Mouse (Mus musculus): Measurements from ENCODE around the gene Tmem208. TPM values are rescaled to one million over a fixed set of nuclear protein-coding genes. Genes with fewer than 3 reads are reported as not detected.
A peak's percentile ranks its signal among the peaks of the same experiment; 100 is the strongest.

Tmem208 gene
- polyA plus RNA-seq, 1 experiment from 2014 or later = 128 TPM

DNA sequence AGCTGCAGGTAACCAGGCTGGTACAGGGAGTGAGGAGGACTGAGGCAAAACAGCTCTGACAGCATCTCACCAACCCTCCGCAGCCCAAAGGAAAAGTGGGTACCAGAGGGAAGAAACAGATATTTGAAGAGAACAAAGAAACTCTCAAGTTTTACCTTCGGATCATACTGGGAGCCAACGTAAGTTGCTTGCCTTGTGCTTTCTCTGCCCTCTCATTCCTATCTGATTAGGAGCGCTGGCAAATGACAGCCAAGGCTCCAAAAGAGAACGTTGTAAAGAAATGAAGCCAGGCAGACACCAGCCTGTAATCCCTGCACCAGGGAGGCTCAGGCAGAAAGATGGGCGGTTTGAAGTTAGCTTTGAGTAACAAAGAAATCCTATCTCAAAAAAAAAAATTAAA lies 814 bp downstream of the Tmem208 start:
- Histone ChIP-seq H3K4me2 (replicated peaks; ENCODE audit: low read depth, low read length) (peak overlapping the region; percentile 90), H3K4me3 (ENCODE audit: low read depth, low read length) (peak overlapping the region; percentile 56), H3K9me3 (ENCODE audit: control insufficient read depth, low read depth, low read length) (no peaks in the 10 kb centered on the region), H3K9ac (replicated peaks; ENCODE audit: low read depth, low read length) (peak overlapping the region; percentile 41), H3K27me3 (ENCODE audit: control insufficient read depth, insufficient read depth, low read length) (no peaks in the 10 kb centered on the region), H3K27ac (ENCODE audit: low read length) (peak overlapping the region; percentile 76; the same call in 1 of the 2 replicates), H3K4me1 (ENCODE audit: control insufficient read depth, insufficient read depth, low read length) (peaks cover 14% of the 10 kb centered on the region; the same call in 1 of the 2 replicates), H3K36me3 (ENCODE audit: control insufficient read depth, insufficient read depth, low read length) (peaks cover 46% of the 10 kb centered on the region)
- WGBS = 35% methylated on average over 6 of the region's 6 CpGs
- no peak for ATAC-seq (ENCODE audit: insufficient number of reproducible peaks, insufficient read depth, low FRiP score, low read depth)

DNA sequence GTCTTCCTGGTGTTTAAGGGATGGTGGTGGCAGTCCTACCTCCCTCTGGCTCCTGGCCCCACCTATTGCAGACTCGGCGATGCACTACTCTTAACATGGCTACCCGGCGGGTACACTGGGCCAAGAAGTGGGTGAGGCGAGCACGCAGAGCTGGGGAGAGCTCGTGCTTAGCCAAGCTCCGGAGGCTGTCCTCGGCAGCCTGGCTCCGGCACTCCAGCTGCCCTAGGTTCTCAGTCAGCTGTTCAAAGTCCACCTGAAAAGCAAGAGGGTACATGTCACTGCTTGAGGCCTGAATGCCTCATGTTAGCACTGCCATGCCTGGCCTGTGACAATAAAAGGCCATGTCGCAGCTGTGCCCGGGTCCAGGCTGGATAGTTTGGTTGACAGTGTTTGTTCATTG lies 4.2 kb downstream of the Tmem208 start:
- Histone ChIP-seq H3K4me3 (ENCODE audit: low read depth, low read length) (no peak overlapping the region), H3K36me3 (ENCODE audit: control insufficient read depth, insufficient read depth, low read length) (peaks cover 64% of the 10 kb centered on the region), H3K9me3 (ENCODE audit: control insufficient read depth, low read depth, low read length) (no peaks in the 10 kb centered on the region), H3K27me3 (ENCODE audit: control insufficient read depth, insufficient read depth, low read length) (no peaks in the 10 kb centered on the region), H3K9ac (replicated peaks; ENCODE audit: low read depth, low read length) (no peak overlapping the region), H3K27ac (ENCODE audit: low read length) (no peak overlapping the region), H3K4me1 (ENCODE audit: control insufficient read depth, insufficient read depth, low read length) (peaks cover 10% of the 10 kb centered on the region; the same call in 1 of the 2 replicates), H3K4me2 (replicated peaks; ENCODE audit: low read depth, low read length) (no peak overlapping the region)
- no peak for ATAC-seq (ENCODE audit: insufficient number of reproducible peaks, insufficient read depth, low FRiP score, low read depth)
- 91% methylated on average over 12 of the region's 12 CpGs for WGBS

DNA sequence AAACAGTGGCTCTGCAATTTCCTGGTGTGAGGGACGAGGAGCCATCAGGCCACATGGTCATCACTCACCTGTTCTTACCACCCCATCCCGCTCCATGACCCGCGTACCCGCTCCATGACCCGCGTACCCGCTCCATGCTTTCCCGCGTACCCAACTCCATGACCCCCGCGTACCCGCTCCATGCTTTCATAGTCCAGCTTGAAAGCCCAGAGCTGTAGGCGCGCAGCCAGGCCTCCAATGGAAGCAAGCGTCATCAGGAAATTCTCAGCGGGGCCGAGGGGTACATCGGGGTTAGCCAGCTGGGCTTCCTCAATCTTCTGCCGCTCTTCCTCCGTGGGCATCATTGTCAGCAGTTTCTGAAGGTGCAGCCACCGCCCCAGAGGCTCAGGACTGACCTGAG lies 5.3 kb downstream of the Tmem208 start:
- Histone ChIP-seq H3K4me2 (replicated peaks; ENCODE audit: low read depth, low read length) (no peak overlapping the region), H3K36me3 (ENCODE audit: control insufficient read depth, insufficient read depth, low read length) (peaks cover 76% of the 10 kb centered on the region), H3K9ac (replicated peaks; ENCODE audit: low read depth, low read length) (no peak overlapping the region), H3K27me3 (ENCODE audit: control insufficient read depth, insufficient read depth, low read length) (no peaks in the 10 kb centered on the region), H3K9me3 (ENCODE audit: control insufficient read depth, low read depth, low read length) (no peaks in the 10 kb centered on the region), H3K27ac (ENCODE audit: low read length) (no peak overlapping the region), H3K4me3 (ENCODE audit: low read depth, low read length) (no peak overlapping the region), H3K4me1 (ENCODE audit: control insufficient read depth, insufficient read depth, low read length) (peaks cover 9% of the 10 kb centered on the region; the same call in 1 of the 2 replicates)
- ATAC-seq (ENCODE audit: insufficient number of reproducible peaks, insufficient read depth, low FRiP score, low read depth) = no peak
- WGBS = 93% methylated on average over 22 of the region's 22 CpGs

DNA sequence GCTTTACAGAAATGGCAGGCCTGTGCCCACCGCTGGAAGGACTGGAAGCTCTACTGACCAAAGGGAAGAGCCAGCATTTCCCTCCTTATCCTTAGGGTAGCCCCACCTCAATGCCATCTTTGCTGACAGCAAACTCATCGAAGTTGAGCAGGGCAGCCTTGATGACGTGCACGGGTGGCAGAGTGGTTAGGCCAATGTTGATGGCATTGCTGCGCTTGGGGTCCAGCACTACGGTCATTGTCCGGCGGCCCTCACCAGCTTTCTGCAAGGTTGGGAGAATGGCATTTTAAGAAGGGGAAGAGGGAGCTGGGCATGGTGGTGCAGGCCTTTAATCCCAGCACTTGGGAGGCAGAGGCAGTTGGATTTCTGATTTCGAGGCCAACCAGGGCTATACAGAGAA lies 5.8 kb downstream of the Tmem208 start:
- H3K4me1 ChIP-seq (ENCODE audit: control insufficient read depth, insufficient read depth, low read length) = peaks cover 6% of the 10 kb centered on the region; the same call in 1 of the 2 replicates
- no peak overlapping the region for H3K4me2 ChIP-seq (replicated peaks; ENCODE audit: low read depth, low read length)
- H3K27ac ChIP-seq (ENCODE audit: low read length) = no peak overlapping the region
- no peak for ATAC-seq (ENCODE audit: insufficient number of reproducible peaks, insufficient read depth, low FRiP score, low read depth)
- H3K4me3 ChIP-seq (ENCODE audit: low read depth, low read length) = no peak overlapping the region
- no peaks in the 10 kb centered on the region for H3K9me3 ChIP-seq (ENCODE audit: control insufficient read depth, low read depth, low read length)
- H3K9ac ChIP-seq (replicated peaks; ENCODE audit: low read depth, low read length) = no peak overlapping the region
- WGBS = 93% methylated on average over 9 of the region's 9 CpGs
- H3K27me3 ChIP-seq (ENCODE audit: control insufficient read depth, insufficient read depth, low read length) = no peaks in the 10 kb centered on the region
- peaks cover 80% of the 10 kb centered on the region for H3K36me3 ChIP-seq (ENCODE audit: control insufficient read depth, insufficient read depth, low read length)

DNA sequence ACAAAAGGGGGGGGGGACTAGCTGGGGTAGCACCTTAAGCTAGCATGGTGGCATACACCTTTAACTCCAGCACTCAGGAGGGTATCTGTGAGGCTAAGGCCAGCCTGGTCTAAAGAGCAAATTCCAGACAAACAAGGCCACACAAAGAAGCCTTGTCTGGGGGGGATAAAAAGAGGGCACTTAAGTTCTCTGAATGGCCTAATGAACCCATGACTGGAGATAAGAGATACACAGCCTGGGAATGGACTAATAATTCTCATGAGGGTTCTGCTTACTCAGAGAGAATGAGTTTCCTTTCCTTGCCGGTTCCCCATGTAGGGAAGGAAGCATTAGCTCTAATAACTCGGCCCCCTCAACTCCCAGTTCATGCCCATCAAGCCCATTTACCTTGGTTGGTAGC lies 6.4 kb downstream of the Tmem208 start:
- Histone ChIP-seq H3K27ac (ENCODE audit: low read length) (no peak overlapping the region), H3K4me3 (ENCODE audit: low read depth, low read length) (no peak overlapping the region), H3K9ac (replicated peaks; ENCODE audit: low read depth, low read length) (no peak overlapping the region), H3K27me3 (ENCODE audit: control insufficient read depth, insufficient read depth, low read length) (no peaks in the 10 kb centered on the region), H3K4me2 (replicated peaks; ENCODE audit: low read depth, low read length) (no peak overlapping the region), H3K9me3 (ENCODE audit: control insufficient read depth, low read depth, low read length) (no peaks in the 10 kb centered on the region), H3K36me3 (ENCODE audit: control insufficient read depth, insufficient read depth, low read length) (peaks cover 85% of the 10 kb centered on the region), H3K4me1 (ENCODE audit: control insufficient read depth, insufficient read depth, low read length) (peaks cover under 1% of the 10 kb centered on the region; the same call in 1 of the 2 replicates)
- ATAC-seq (ENCODE audit: insufficient number of reproducible peaks, insufficient read depth, low FRiP score, low read depth) = no peak
- 76% methylated on average over 2 of the region's 2 CpGs for WGBS

DNA sequence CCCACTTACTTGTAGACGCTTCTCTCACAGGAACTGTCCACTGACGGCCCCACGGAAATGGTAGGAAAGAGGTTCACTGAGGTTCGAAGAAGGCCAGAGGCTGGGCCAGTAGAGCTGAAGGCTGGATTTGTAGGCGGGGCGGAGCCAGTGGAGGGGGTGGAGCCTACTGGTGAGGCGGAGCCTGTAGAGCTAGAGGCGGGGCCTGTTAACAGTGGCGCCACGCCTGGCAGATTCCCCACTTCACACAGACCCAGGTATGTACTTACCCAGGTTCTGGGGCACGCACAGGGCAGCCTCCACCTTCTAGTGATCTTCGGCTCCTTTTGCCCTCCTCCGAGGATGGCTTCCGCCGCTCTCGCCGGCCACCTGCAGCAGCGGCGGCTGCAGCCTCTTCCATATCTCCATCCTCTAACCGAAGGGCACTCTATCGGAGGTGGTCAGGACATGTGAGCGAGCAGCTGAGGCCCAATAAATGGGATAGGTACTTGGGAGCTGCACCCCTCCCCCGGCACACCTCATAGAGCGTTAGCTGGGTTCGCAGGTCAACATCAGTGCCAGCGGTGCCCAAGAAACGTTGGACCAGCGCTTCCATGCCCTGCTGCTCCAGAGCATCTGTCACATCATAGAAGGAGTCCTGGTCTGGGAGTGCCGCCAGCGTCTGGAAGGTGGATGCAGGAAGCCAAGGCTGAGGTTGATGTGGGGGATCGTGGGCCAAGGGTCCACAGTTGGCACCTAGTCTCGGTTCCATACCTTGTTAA lies 10.4 kb downstream of the Tmem208 start:
- Histone ChIP-seq H3K9me3 (ENCODE audit: control insufficient read depth, low read depth, low read length) (no peaks in the 10 kb centered on the region), H3K9ac (replicated peaks; ENCODE audit: low read depth, low read length) (no peak overlapping the region), H3K27ac (ENCODE audit: low read length) (no peak overlapping the region), H3K27me3 (ENCODE audit: control insufficient read depth, insufficient read depth, low read length) (no peaks in the 10 kb centered on the region), H3K4me1 (ENCODE audit: control insufficient read depth, insufficient read depth, low read length) (peaks cover 3% of the 10 kb centered on the region; the same call in 1 of the 2 replicates), H3K4me3 (ENCODE audit: low read depth, low read length) (no peak overlapping the region), H3K4me2 (replicated peaks; ENCODE audit: low read depth, low read length) (no peak overlapping the region), H3K36me3 (ENCODE audit: control insufficient read depth, insufficient read depth, low read length) (peaks cover 57% of the 10 kb centered on the region)
- ATAC-seq (ENCODE audit: insufficient number of reproducible peaks, insufficient read depth, low FRiP score, low read depth) = no peak
- WGBS = 68% methylated on average over 32 of the region's 32 CpGs

DNA sequence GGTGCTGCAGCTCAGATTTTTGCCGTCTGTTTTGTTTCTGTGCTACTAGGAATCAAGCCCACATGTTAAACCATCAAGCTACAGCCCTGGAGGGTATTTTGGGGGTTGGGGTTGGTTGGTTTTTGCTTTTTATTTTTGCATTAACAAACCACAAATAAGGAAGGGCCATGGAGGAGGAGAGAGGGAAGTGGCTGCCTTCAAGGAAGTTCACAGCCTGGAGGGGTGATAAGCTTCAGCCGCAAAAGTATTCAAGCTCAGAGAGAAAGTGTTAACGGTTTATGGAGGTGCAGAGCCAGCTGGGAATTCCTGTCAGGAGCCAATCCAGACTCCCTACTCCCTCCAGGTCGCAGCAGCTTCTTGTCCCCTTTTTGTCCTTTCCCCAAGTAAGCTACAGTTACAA lies 12.8 kb downstream of the Tmem208 start:
- H3K4me1 ChIP-seq (ENCODE audit: control insufficient read depth, insufficient read depth, low read length) = peaks cover 14% of the 10 kb centered on the region; the same call in 1 of the 2 replicates
- H3K9ac ChIP-seq (replicated peaks; ENCODE audit: low read depth, low read length) = no peak overlapping the region
- H3K9me3 ChIP-seq (ENCODE audit: control insufficient read depth, low read depth, low read length) = no peaks in the 10 kb centered on the region
- H3K4me3 ChIP-seq (ENCODE audit: low read depth, low read length) = no peak overlapping the region
- peak overlapping the region; percentile 21; the same call in 1 of the 2 replicates for H3K27ac ChIP-seq (ENCODE audit: low read length)
- ATAC-seq (ENCODE audit: insufficient number of reproducible peaks, insufficient read depth, low FRiP score, low read depth) = no peak
- no peaks in the 10 kb centered on the region for H3K27me3 ChIP-seq (ENCODE audit: control insufficient read depth, insufficient read depth, low read length)
- WGBS = 35% methylated on average over 4 of the region's 4 CpGs
- H3K36me3 ChIP-seq (ENCODE audit: control insufficient read depth, insufficient read depth, low read length) = peaks cover 39% of the 10 kb centered on the region
- no peak overlapping the region for H3K4me2 ChIP-seq (replicated peaks; ENCODE audit: low read depth, low read length)

DNA sequence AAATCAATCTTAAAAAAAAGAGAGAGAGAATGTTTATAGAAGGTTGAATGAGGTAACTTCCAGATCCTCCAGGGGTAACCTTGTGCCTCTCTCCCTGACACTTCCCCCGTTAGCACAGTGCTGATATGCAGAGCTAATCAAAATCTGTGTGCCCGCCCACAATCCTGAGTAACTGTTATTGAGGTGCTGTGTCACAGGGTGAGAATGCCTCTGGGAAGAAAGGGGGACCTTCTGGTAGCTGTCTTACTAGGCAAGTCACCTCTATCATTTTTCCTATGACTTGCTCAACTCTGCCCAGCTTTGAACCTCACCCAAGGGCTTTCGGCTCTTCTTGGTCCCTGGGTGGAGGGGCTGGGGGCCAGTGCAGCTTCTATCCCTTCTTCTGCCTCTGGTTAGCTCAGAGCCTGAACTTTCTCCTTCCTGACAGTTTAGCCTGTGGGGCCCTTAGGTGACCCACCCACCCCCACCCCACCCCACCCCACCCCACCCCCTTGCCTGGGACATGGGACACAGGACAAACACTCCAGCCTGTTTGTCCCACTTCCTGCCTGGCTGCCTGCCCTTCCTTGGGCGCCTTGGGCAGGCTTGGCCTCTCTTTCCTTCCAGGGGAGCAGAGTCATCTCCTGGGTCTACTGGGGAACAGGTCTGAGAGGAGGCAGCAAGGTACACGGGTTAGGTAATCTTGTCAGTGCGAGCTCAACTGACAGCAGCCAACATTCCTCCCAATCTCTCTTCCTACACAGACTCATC lies 13.9 kb downstream of the Tmem208 start:
- H3K9ac ChIP-seq (replicated peaks; ENCODE audit: low read depth, low read length) = no peak overlapping the region
- no peak overlapping the region for H3K27ac ChIP-seq (ENCODE audit: low read length)
- H3K4me1 ChIP-seq (ENCODE audit: control insufficient read depth, insufficient read depth, low read length) = peaks cover 16% of the 10 kb centered on the region
- no peaks in the 10 kb centered on the region for H3K9me3 ChIP-seq (ENCODE audit: control insufficient read depth, low read depth, low read length)
- H3K36me3 ChIP-seq (ENCODE audit: control insufficient read depth, insufficient read depth, low read length) = peaks cover 29% of the 10 kb centered on the region
- H3K27me3 ChIP-seq (ENCODE audit: control insufficient read depth, insufficient read depth, low read length) = no peaks in the 10 kb centered on the region
- no peak overlapping the region for H3K4me3 ChIP-seq (ENCODE audit: low read depth, low read length)
- no peak overlapping the region for H3K4me2 ChIP-seq (replicated peaks; ENCODE audit: low read depth, low read length)
- no peak for ATAC-seq (ENCODE audit: insufficient number of reproducible peaks, insufficient read depth, low FRiP score, low read depth)
- 74% methylated on average over 6 of the region's 6 CpGs for WGBS
